Mouse (Mus musculus): ENCODE data around the gene Strn4. TPM values are rescaled to one million over a fixed set of nuclear protein-coding genes. Genes with fewer than 3 reads are reported as not detected.

The Strn4 gene
- total RNA-seq, 2 experiments from 2014 or later, result 223 to 229 TPM

GRCm38 (mm10) chr7:16874190-16874589 is 58.5 kb downstream of the Strn4 start:
- intact Hi-C loops (cut with DNase I), result no loop called here
- peak; percentile 75 for DNase-seq

- DNase-seq, result peak; percentile 100
- intact Hi-C loops (cut with DNase I), result no loop called here
These were observed 59.1 kb downstream of the Strn4 start for GRCm38 (mm10) chr7:16874756-16875309.

GRCm38 (mm10) chr7:16875310-16875325 is 59.4 kb downstream of the Strn4 start, which contains the start of gene Dact3:
Gene Dact3 (plus strand): TSS chr7:16875317.
- intact Hi-C loops (cut with DNase I), result no loop called here
- no peak for DNase-seq

- intact Hi-C loops (cut with DNase I), result no loop called here
- no peak for DNase-seq
These were observed 59.6 kb downstream of the Strn4 start for GRCm38 (mm10) chr7:16875326-16875725.

GRCm38 (mm10) chr7:16876006-16876405 is 60.3 kb downstream of the Strn4 start:
- intact Hi-C loops (cut with DNase I), result no loop called here
- DNase-seq, result peak; percentile 33

GRCm38 (mm10) chr7:16876608-16877007 is 60.9 kb downstream of the Strn4 start:
- DNase-seq, result peak; percentile 32
- intact Hi-C loops (cut with DNase I), result no loop called here

GRCm38 (mm10) chr7:16877717-16878116 is 62.0 kb downstream of the Strn4 start:
- intact Hi-C loops (cut with DNase I), result no loop called here
- no peak for DNase-seq

- intact Hi-C loops (cut with DNase I), result no loop called here
- DNase-seq, result peak; percentile 34
These were observed 64.3 kb downstream of the Strn4 start for GRCm38 (mm10) chr7:16879796-16880547.

- intact Hi-C loops (cut with DNase I), result no loop called here
- no peak for DNase-seq
These were observed 64.9 kb downstream of the Strn4 start for GRCm38 (mm10) chr7:16880615-16881014.

GRCm38 (mm10) chr7:16883162-16883561 is 67.5 kb downstream of the Strn4 start:
- intact Hi-C loops (cut with DNase I), result no loop called here
- DNase-seq, result no peak

- no peak for DNase-seq
- intact Hi-C loops (cut with DNase I), result no loop called here
These were observed 68.6 kb downstream of the Strn4 start for GRCm38 (mm10) chr7:16884334-16884733.

GRCm38 (mm10) chr7:16885271-16885776 is 69.6 kb downstream of the Strn4 start:
- intact Hi-C loops (cut with DNase I), result no loop called here
- peak; percentile 22 for DNase-seq

GRCm38 (mm10) chr7:16885905-16886304 is 70.2 kb downstream of the Strn4 start:
- intact Hi-C loops (cut with DNase I), result no loop called here
- peak; percentile 45 for DNase-seq

Other genes with a start within 250 kb of the Strn4 start
- gene Arhgap35, start 200.9 kb upstream of the Strn4 start, total RNA-seq (2021), result 100 to 1,000 TPM; 173 to 176 TPM
- not detected for gene Ceacam15, start 140.2 kb upstream of the Strn4 start, total RNA-seq (2021)
- not detected for gene Ceacam9, start 94.0 kb upstream of the Strn4 start, total RNA-seq (2021)
- gene Ap2s1, start 77.5 kb upstream of the Strn4 start, total RNA-seq (2021), result 100 to 1,000 TPM; 317 TPM
- 1 to 10 TPM; 8.8 TPM for gene Slc1a5, start 34.5 kb upstream of the Strn4 start, total RNA-seq (2021)
- 10 to 100 TPM; 35.8 to 38.9 TPM for gene Fkrp, start 843 bp downstream of the Strn4 start, total RNA-seq (2021)
- gene Prkd2, start 27.0 kb downstream of the Strn4 start, total RNA-seq (2021), result 1 to 10 TPM; 9.1 to 9.5 TPM
- gene Dact3, start 59.4 kb downstream of the Strn4 start, total RNA-seq (2021), result 10 to 100 TPM; 57.6 to 61.8 TPM
- gene Gng8, start 75.9 kb downstream of the Strn4 start, total RNA-seq (2021), result 1 to 10 TPM; 1.2 to 1.7 TPM
- not detected for gene Ptgir, start 90.6 kb downstream of the Strn4 start, total RNA-seq (2021)
- gene Calm3, start 108.2 kb downstream of the Strn4 start, total RNA-seq (2021), result 1,000 to 10,000 TPM; 1,235 to 1,345 TPM
- 100 to 1,000 TPM; 169 to 194 TPM for gene Pnmal2, start 128.8 kb downstream of the Strn4 start, total RNA-seq (2021)
- gene Pnmal1, start 143.8 kb downstream of the Strn4 start, total RNA-seq (2021), result 10 to 100 TPM; 56.0 to 57.6 TPM
- 10 to 100 TPM; 38.0 to 41.8 TPM for gene Gm42372, start 167.2 kb downstream of the Strn4 start, total RNA-seq (2021)
- 1 to 10 TPM; 3.3 to 4.3 TPM for gene Ccdc8, start 176.8 kb downstream of the Strn4 start, total RNA-seq (2021)
- gene Ppp5c, start 212.0 kb downstream of the Strn4 start, total RNA-seq (2021), result 100 to 1,000 TPM; 110 to 120 TPM
- gene Hif3a, start 246.5 kb downstream of the Strn4 start, total RNA-seq (2021), result 1 to 10 TPM; 6.7 to 7.9 TPM